Mouse (Mus musculus): ENCODE data around the gene Retreg3.

The Retreg3 gene

GRCm38 (mm10) chr11:101078121-101078520, 41.6 kb downstream of the Retreg3 start, which contains the start of gene Hsd17b1:
Gene Hsd17b1, plus strand, starts transcription at chr11:101078411.
- no peak for DNase-seq (ENCODE audit: low spot score)

- no peak for DNase-seq (ENCODE audit: low spot score)
These were observed 47.8 kb downstream of the Retreg3 start for GRCm38 (mm10) chr11:101071810-101072428.

- no peak for DNase-seq (ENCODE audit: low spot score)
These were observed 48.7 kb downstream of the Retreg3 start for GRCm38 (mm10) chr11:101070987-101071386.

DNA sequence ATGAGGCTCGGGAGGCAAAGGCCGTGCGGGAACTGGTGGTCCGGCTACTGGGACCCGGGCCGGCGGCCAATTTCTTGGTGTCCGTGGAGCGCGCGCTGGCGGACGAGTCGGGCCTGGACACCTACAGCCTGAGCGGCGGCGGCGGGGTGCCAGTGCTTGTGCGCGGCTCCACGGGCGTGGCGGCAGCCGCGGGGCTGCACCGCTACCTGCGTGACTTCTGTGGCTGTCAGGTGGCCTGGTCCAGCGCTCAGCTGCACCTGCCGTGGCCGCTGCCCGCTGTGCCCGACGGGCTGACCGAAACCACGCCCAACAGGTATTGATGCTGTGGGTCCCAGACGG, 49.5 kb downstream of the Retreg3 start:
- no peak for DNase-seq (ENCODE audit: low spot score)

DNA sequence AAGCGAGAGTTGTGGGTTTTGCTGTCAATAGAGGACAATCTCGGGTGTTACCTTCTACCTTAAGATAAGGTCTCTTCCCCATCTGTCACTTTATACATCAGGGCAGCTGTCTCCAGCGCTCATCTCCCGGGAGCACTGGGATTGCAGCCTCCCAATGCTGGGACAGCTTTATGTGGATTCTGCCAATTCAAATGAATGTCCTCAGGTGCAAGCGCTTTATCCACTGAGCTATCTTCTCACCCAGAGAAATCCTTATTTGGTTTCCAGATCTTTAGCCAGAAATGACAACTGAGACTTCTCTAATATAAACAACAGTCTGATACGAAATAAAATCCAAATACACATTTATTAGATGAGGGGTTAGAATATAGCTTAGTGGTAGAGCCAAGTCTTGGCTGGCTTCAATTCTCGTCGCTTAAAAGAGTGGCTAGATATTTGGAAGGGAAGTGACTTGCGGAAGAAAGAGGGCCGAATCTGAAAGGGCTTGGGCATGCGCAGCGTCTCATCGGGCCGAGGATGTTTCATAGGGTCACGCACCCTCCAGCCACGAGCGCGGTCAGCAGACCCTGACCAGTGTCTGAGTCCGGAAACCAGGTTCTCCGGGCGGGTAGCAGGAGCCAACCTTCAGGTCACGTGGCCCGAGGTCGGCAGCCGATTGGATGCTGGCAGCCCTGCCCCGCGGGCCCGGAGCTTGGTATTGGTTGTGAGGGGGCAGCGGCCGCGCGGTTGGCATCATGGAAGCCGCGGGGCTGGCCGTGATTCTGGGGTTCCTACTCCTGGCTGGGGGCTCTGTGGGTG, 50.1 kb downstream of the Retreg3 start, which contains the start of gene Naglu:
Gene Naglu (plus strand): TSS at position 622 of the 798 bp plus-strand sequence.
- peak; percentile 93 for DNase-seq (ENCODE audit: low spot score)

GRCm38 (mm10) chr11:101066549-101067412, 52.9 kb downstream of the Retreg3 start:
- DNase-seq (ENCODE audit: low spot score) = peak; percentile 83

- DNase-seq (ENCODE audit: low spot score) = no peak
These were observed 54.7 kb downstream of the Retreg3 start for GRCm38 (mm10) chr11:101065002-101065401.

- no peak for DNase-seq (ENCODE audit: low spot score)
These were observed 55.2 kb downstream of the Retreg3 start for GRCm38 (mm10) chr11:101064462-101064861.

DNA sequence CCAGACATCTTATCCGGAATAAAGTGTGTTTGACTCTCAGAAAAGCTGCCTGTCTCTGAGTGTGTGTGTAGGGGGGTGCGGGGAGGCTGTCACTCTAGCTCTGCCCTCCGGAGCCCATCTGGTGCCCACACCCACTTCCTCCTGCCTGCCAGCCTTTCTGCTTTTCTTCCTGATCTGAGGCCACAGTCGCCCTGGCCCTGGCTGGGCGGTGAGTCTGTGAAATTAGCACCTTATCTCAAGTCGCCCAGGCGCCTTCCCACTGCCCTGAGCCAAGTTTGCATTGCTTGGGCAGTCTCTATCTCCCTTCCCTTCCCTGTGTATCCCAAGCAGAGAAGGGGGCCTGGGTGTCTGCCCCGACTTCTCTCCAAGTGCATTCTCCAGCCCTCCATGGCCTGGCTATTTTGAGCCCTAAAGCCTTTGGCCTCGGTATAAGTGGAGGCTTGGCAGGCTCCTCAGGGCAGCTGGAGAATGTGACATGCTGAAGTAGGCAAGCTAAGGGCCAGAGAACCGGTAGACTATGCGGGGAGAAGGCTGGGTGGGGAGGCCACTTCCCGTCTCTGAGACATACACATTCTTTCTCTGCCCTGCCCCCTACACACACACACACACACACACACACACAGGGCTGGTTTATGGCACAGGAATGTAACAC, 55.9 kb downstream of the Retreg3 start:
- DNase-seq (ENCODE audit: low spot score) = no peak

DNA sequence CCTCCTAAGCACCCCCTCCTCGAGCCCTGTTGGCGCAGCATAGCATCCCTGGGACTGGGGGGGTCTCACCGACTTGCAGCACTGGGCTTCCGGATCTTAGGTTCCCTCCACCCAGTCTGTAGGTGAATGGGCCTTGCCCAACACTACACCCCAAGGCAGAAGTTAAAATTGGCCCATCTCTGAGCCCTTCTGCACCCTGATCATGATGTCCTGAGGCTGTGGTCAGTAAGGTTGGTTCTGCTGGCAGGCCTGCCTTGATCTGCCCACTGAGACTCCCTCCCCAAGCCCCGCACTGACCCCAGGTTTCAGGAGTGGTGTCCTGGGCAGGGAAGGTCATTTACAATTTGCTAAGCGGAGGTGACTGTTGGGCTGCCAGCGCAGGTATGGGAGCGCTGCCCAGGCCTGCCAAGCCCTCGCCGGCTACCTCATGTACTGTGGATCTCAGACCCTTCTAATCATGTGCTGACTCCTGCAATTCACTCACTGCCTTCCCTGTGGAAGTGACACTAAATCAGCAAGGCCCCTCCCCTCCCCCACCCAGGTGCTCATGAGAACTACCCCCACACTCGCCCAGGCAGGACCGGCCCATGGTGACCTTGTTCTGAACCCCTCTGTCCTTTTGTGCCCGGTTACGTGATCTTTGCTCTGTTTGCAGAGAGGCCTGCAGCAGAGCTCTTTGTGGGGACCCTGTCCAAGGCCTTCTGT, 56.6 kb downstream of the Retreg3 start:
- DNase-seq (ENCODE audit: low spot score) = no peak

DNA sequence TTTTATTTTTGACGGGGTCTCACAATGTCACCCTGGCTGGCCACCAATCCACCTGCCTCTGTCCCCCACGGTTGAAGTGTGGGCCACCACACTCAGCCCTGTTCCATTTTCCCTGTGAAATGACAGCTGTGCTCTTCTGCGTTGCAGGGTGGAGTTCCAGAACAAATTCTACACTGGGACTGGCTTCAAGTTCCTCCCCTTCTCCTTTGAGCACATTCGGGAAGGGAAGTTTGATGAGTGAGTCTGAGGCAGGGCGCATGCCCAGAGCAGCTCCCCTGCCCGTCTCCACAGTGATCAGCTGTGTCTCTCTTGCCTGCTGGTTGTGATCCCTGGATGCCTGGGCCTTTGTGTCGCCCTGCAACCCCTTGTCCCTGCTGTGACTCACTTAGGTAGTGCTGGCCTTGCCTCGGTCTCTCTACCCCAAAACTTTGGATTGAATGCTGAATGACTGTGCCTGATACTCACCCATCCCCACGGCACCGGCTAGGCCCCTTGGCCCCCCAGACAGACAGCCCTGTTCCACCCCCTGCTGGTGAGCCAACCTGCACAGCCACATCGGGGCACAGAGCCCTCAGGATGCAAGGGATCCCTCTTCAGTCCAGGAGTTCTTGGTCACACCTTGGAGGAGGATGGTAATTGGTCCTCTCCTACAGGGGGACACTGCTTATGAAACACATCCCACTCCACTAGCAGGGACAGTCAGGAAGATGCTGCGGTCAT, 57.4 kb downstream of the Retreg3 start:
- no peak for DNase-seq (ENCODE audit: low spot score)

DNA sequence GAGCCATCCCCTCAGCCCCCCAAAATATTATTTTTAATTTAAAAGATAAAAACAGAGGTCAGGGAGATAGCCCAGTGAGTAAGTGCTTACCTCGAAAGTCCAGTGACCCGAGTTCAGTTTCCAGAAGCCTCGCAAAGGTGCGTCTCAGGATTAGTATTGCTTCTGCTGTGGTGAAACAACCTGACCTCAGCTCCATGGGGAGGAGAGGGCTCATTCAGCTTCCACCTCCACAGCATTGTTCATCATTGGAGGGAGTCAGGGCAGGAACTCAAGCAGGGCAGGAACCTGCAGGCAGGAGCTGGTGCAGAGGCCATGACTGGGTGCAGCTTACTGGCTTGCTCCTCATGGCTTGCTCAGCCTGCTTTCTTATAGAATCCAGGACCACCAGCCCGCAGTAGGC, 58.6 kb downstream of the Retreg3 start:
- no peak for DNase-seq (ENCODE audit: low spot score)

DNA sequence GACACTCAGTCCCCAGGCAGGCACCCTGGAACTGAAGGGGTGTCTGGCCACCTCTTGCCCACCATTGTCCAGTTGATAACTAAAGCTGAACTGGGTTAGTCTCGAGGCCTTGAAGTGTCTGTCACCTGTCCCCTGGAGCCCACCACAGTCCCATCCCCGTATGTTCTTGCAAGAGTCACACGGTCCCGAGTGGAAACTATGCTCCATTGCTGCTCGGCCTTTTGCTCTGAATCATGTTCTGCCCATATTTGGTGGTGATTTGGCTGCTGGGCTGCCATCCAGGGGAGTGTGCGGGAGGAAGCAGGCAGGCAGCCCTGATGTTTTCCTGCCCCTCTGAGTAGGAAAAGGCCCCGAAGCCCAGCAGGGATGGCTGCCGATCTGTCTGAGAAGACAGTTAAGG, 59.6 kb downstream of the Retreg3 start:
- DNase-seq (ENCODE audit: low spot score) = no peak

DNA sequence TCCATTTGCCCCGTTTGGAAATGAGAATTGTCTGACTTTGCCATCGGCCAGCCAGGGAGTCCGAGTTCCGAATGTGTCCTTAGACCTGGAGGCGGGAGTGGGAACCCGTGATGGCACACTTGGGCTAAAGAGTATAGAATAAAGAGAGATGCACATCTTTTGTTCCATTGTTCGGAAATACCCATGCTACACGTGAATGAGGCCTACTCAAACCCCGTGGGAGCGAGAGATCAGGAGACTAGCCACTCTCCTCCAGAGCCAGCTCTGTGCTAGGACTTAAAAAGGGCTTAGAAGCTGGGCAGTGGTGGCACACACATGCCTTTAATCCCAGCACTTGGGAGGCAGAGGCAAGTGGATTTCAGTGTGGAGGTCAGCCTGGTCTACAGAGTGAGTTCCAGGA, 60.2 kb downstream of the Retreg3 start:
- no peak for DNase-seq (ENCODE audit: low spot score)

DNA sequence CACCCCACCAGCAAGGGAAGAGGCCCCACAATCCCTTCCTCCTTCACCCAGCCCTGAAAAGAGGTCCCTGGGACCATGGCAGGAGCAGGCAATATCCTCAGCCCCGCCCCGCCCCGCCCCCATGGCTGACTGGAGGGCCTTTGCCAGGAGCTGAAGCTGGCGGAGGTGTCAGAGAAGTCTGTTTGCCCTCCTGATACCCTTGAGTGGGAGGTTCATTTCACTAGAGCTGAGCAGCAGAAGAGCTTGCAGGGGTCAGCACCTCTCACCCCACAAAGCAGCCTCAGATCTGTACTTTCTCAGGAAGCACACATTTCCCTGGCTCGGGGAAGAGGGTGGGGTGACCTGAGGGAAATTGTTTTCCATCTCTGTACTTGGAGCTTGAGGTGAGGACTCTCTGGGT, 61.0 kb downstream of the Retreg3 start:
- DNase-seq (ENCODE audit: low spot score) = no peak

DNA sequence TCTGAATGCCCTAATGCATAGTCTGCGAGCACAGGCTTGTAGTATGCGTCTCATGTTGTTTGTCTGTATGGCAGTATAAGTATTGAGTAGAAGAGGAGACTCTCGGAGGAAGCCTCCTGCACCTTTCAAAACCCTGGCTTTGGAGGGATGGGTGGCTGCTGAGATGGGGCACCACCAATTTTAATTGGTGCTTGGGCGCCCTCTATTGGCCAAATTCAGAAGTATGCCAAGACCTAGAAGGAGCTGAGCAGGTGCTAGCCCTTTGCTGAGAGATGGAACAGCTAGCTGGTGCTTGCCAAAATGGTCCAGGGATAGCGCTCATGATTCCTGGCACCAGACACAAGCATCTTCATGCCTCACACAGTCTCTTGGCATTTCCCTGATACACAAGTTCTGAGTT, 61.8 kb downstream of the Retreg3 start:
- peak; percentile 83 for DNase-seq (ENCODE audit: low spot score)

GRCm38 (mm10) chr11:101056885-101057284, 62.8 kb downstream of the Retreg3 start:
- no peak for DNase-seq (ENCODE audit: low spot score)

DNA sequence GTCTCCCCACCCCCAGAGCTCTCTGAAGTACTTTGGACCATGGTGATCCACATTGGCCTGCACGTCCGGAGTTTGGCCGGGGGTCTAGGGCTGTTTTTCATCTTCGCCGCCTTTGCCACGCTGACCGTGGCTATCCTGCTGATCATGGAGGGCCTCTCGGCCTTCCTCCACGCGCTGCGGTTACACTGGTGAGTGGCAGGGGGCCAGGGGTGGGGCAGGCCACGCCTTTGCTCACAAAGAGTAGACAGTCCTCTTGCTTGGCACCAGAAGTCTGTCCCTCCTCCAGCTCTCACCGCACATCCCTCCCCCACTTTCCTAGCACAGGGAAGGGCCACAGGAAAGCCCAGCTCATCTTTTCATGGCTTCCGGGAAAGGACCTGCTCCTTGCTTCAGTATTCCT, 64.3 kb downstream of the Retreg3 start:
- no peak for DNase-seq (ENCODE audit: low spot score)

DNA sequence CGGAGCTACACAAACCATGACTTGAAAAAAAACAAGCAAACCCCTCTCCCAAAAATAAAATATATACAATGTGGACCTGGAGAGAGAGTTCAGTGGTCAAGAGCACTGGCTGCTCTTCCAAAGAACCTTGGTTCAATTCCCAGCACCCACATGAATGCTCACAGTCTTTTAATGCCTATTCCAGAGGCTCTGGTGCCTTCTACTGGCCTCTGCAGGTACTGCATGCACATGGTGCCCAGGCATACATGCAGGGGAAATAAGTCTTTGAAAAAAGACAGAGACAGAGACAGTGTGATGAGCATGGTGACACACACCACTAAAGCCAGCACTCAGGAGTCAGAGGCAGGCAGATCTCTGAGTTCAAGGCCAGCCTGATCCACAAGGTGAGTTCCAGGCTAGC, 65.7 kb downstream of the Retreg3 start:
- no peak for DNase-seq (ENCODE audit: low spot score)

DNA sequence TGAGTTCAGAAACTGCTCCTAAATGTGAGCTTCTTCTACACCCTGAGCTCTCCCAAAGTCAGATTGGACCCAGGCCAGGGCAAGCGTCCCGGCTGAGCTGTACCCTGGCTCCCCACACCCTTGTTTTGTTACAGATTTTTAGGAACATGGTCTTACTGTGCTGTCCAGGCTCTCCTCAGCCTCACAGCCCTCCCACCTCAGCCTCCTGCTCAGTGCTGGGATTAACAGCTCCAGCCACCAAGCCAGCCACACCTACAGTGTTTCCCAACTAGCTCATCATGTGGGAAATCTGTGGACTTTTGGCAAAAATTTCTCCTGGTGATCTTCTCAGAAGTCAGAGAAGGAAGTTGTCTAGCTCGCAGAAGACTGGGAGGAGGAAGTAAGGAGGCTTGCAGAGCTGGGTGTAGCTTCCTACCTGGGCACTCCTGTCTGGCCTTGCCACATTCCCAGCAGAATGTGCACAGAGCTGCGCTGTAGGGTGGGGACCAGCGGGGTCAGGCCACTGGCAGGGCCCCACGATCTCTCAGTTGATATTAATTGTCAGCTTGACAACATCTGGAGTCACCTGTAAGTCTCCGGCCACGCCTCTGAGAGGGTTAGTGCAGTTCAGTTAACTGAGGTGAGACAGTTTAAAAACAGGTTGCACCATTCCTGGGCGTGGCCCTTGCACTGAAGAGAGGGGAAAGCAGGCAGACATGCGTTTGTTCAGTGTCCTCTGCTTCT, 66.8 kb downstream of the Retreg3 start:
- DNase-seq (ENCODE audit: low spot score) = no peak
